Mouse (Mus musculus): Measurements from ENCODE around the gene Dpm3. TPM values are rescaled to one million over a fixed set of nuclear protein-coding genes. Genes with fewer than 3 reads are reported as not detected.

Dpm3 gene
- polyA plus RNA-seq, 1 experiment from 2014 or later: 119 TPM

DNA sequence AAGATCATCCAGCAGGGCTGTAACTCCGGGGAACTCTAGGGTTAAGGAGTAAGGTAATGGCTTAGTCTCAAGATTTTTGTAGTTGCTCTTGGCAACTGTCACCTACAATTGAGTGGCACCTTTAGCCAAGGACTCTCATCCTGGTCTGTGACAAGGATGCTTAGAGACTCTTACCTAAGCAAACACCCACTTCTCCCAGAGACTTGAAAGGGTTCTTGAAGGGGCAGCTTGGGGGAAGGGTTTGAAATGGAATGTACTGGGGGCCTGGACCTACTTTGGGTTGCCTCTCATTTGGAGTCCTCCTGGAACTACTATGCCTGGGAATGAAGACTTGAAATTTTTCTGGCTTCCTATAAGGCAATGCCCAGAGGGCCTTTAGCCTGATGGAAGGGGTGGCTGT is 40.9 kb upstream of the Dpm3 start:
- no peak for TF ChIP-seq CTCF (IDR thresholded peaks at IDR 0.05; ENCODE audit: low read depth)
- no peaks in the 10 kb centered on the region for H3K27me3 ChIP-seq (ENCODE audit: insufficient read depth, low read length)
- DNase-seq: peak; percentile 67
- peak overlapping the region; percentile 36 for H3K4me2 ChIP-seq
- ATAC-seq (ENCODE audit: insufficient read depth): no peak
- no peak overlapping the region for H3K9ac ChIP-seq
- H3K36me3 ChIP-seq (ENCODE audit: insufficient read depth): peaks cover 4% of the 10 kb centered on the region; the same call in 1 of the 2 replicates
- H3K27ac ChIP-seq (ENCODE audit: low read depth): peak overlapping the region; percentile 79; the same call in 1 of the 2 replicates
- no peak overlapping the region for H3K4me3 ChIP-seq (ENCODE audit: low read depth, low read length)
- peaks cover 16% of the 10 kb centered on the region for H3K4me1 ChIP-seq (ENCODE audit: insufficient read depth)
- no peaks in the 10 kb centered on the region for H3K9me3 ChIP-seq (ENCODE audit: low read depth, low read length)
- WGBS: 66% methylated on average over 1 of the region's 1 CpGs

DNA sequence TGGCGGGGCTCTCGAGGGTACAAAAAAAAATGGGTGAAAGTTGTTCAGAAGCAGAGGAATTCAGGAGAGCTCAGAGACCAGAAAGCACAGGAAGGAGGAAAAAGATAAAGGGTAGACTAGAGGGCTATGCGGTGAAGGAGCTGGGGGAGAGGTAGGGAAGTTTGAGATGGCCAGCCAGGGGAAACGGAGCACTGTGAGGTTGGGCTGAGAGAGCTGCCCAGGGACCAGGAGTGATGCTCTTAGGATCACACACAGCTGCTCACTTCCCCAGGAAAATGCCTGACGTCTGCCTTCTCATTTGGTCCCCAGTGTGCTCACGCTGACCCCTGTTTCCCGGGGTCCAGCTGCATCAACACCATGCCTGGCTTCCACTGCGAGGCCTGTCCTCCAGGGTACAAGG is 39.6 kb upstream of the Dpm3 start:
- Histone ChIP-seq H3K4me1 (ENCODE audit: insufficient read depth) (peaks cover 16% of the 10 kb centered on the region), H3K27ac (ENCODE audit: low read depth) (peak overlapping the region; percentile 79)

DNA sequence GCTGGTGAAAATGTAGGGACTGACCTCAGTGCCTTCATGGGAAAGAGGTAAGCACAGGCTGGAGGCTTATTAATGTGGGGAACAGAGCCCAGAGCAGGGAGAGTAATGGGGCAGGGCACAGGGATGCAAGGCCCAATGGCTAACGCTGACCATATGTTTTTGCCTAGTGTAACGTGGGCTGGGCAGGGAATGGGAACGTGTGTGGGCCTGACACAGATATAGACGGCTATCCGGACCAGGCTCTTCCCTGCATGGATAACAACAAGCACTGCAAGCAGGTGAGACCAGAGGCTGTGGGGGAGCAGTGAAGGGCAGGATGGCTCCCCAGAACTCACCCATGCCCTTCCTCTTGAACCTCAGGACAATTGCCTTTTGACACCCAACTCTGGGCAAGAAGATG is 38.0 kb upstream of the Dpm3 start:
- whole genome bisulfite sequencing: 70% methylated on average over 5 of the region's 5 CpGs
- Histone ChIP-seq H3K9ac (no peak overlapping the region), H3K4me1 (ENCODE audit: insufficient read depth) (peaks cover 12% of the 10 kb centered on the region), H3K4me2 (no peak overlapping the region), H3K9me3 (ENCODE audit: low read depth, low read length) (no peaks in the 10 kb centered on the region), H3K4me3 (ENCODE audit: low read depth, low read length) (no peak overlapping the region), H3K36me3 (ENCODE audit: insufficient read depth) (peaks cover 10% of the 10 kb centered on the region; the same call in 1 of the 2 replicates), H3K27me3 (ENCODE audit: insufficient read depth, low read length) (no peaks in the 10 kb centered on the region), H3K27ac (ENCODE audit: low read depth) (no peak overlapping the region)
- ATAC-seq (ENCODE audit: insufficient read depth) (no peak), DNase-seq (no peak)
- no peak for TF ChIP-seq CTCF (IDR thresholded peaks at IDR 0.05; ENCODE audit: low read depth)

More for the DNA sequence above, 39.6 kb upstream of the Dpm3 start:
- Histone ChIP-seq H3K27me3 (ENCODE audit: insufficient read depth, low read length) (no peaks in the 10 kb centered on the region), H3K9ac (no peak overlapping the region), H3K4me2 (peak overlapping the region; percentile 36), H3K36me3 (ENCODE audit: insufficient read depth) (peaks cover 10% of the 10 kb centered on the region; the same call in 1 of the 2 replicates), H3K9me3 (ENCODE audit: low read depth, low read length) (no peaks in the 10 kb centered on the region), H3K4me3 (ENCODE audit: low read depth, low read length) (no peak overlapping the region)
- no peak for TF ChIP-seq CTCF (IDR thresholded peaks at IDR 0.05; ENCODE audit: low read depth)
- 12% methylated on average over 8 of the region's 8 CpGs for WGBS
- ATAC-seq (ENCODE audit: insufficient read depth) (peak; percentile 28; the same call in 1 of the 2 replicates), DNase-seq (peak; percentile 45)

DNA sequence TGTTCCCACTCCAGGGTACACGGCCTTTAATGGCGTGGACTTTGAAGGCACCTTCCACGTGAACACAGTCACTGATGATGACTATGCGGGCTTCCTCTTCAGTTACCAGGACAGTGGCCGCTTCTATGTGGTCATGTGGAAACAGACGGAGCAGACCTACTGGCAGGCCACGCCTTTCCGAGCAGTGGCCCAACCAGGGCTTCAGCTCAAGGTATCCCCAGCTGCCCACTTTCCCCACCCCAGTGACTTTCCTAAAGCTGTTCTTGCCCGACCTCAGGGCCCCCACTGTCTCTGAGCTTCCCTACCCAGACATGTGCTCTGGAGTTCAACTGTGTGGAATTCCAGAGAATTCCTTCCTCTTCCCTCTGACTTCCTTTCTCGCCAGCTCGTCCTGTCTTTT is 34.4 kb upstream of the Dpm3 start:
- Histone ChIP-seq H3K4me3 (ENCODE audit: low read depth, low read length) (no peak overlapping the region), H3K9ac (no peak overlapping the region), H3K36me3 (ENCODE audit: insufficient read depth) (peaks cover 10% of the 10 kb centered on the region; the same call in 1 of the 2 replicates), H3K4me2 (peak overlapping the region; percentile 86), H3K9me3 (ENCODE audit: low read depth, low read length) (no peaks in the 10 kb centered on the region), H3K4me1 (ENCODE audit: insufficient read depth) (peaks cover 12% of the 10 kb centered on the region; the same call in 1 of the 2 replicates), H3K27me3 (ENCODE audit: insufficient read depth, low read length) (no peaks in the 10 kb centered on the region), H3K27ac (ENCODE audit: low read depth) (no peak overlapping the region)
- ATAC-seq (ENCODE audit: insufficient read depth): no peak
- no peak for TF ChIP-seq CTCF (IDR thresholded peaks at IDR 0.05; ENCODE audit: low read depth)
- no peak for DNase-seq
- 72% methylated on average over 11 of the region's 11 CpGs for WGBS

DNA sequence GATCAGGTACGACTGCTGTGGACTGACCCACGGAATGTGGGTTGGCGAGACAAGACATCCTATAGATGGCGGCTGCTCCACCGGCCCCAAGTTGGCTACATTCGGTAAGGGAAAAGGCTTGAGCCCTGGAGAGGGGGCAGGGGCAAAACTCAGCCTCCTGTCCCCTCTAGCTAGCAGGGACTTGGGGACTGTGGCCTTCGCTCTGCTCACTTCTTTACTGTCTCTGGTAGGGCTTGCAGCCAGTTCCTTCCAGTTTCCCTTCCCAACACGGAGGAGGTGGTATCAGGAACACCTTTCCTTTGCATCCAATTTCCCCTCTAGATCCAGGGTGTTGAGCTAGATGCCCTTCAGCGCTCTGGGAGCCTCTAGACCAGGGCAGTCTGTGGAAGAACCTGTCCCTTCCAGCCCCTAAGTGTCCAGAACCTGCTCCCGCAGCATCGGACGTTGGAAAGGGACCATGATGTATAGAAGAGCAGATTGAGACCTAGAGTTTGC is 33.8 kb upstream of the Dpm3 start:
- no peak for DNase-seq
- no peak for TF ChIP-seq CTCF (IDR thresholded peaks at IDR 0.05; ENCODE audit: low read depth)
- no peak for ATAC-seq (ENCODE audit: insufficient read depth)
- Histone ChIP-seq H3K4me2 (peak overlapping the region; percentile 86), H3K27ac (ENCODE audit: low read depth) (peak overlapping the region; percentile 15; the same call in 1 of the 2 replicates), H3K36me3 (ENCODE audit: insufficient read depth) (peaks cover 10% of the 10 kb centered on the region; the same call in 1 of the 2 replicates), H3K27me3 (ENCODE audit: insufficient read depth, low read length) (no peaks in the 10 kb centered on the region), H3K9ac (no peak overlapping the region), H3K9me3 (ENCODE audit: low read depth, low read length) (no peaks in the 10 kb centered on the region), H3K4me1 (ENCODE audit: insufficient read depth) (peaks cover 12% of the 10 kb centered on the region; the same call in 1 of the 2 replicates), H3K4me3 (ENCODE audit: low read depth, low read length) (peak overlapping the region; percentile 45)
- 54% methylated on average over 12 of the region's 12 CpGs for WGBS

DNA sequence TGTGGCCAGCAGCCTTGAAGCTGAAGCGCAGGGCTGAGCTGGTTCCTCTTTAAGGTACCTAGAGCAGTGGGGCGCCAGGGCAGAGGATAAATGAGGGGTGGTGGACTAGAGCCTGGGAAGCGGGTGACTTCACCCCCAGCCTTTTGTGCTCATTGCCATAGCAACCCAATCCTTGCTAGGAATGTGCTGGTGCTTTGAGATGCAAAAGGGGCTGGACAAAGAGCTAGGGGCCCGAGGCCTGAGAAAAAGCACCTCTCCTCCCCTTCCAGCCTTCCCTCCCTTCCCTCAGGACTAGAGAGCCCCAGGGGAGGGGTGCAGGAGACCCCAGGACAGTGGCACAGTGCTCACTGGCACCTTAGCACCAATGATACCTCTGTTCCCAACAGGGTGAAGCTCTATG is 33.2 kb upstream of the Dpm3 start:
- Histone ChIP-seq H3K9me3 (ENCODE audit: low read depth, low read length) (no peaks in the 10 kb centered on the region), H3K36me3 (ENCODE audit: insufficient read depth) (peaks cover 10% of the 10 kb centered on the region; the same call in 1 of the 2 replicates), H3K4me2 (peak overlapping the region; percentile 86), H3K27me3 (ENCODE audit: insufficient read depth, low read length) (no peaks in the 10 kb centered on the region), H3K4me3 (ENCODE audit: low read depth, low read length) (peak overlapping the region; percentile 45), H3K9ac (peak overlapping the region; percentile 48; the same call in 1 of the 2 replicates), H3K27ac (ENCODE audit: low read depth) (peak overlapping the region; percentile 15; the same call in 1 of the 2 replicates), H3K4me1 (ENCODE audit: insufficient read depth) (peaks cover 12% of the 10 kb centered on the region; the same call in 1 of the 2 replicates)
- ATAC-seq (ENCODE audit: insufficient read depth): no peak
- whole genome bisulfite sequencing: 48% methylated on average over 4 of the region's 4 CpGs
- DNase-seq: peak; percentile 60
- no peak for TF ChIP-seq CTCF (IDR thresholded peaks at IDR 0.05; ENCODE audit: low read depth)

DNA sequence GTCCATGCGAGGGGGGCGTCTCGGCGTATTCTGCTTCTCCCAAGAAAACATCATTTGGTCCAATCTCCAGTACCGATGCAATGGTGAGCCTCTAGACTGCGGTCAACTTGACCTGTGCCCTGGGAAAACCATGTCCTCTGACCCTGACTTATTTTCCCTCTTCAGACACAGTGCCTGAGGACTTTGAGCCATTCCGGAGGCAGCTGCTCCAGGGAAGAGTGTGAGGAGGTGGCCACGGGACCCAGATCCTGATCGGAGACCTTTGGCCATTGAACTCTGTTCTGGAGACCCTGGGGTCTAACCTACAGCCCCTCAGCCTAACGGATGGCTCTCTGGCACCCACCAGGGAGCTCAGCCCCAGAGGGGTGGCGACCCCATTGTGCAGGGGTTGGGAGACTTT is 32.8 kb upstream of the Dpm3 start:
- Histone ChIP-seq H3K9me3 (ENCODE audit: low read depth, low read length) (no peaks in the 10 kb centered on the region), H3K36me3 (ENCODE audit: insufficient read depth) (peaks cover 10% of the 10 kb centered on the region; the same call in 1 of the 2 replicates), H3K4me2 (peak overlapping the region; percentile 86), H3K27ac (ENCODE audit: low read depth) (no peak overlapping the region; the same call in 1 of the 2 replicates), H3K4me3 (ENCODE audit: low read depth, low read length) (peak overlapping the region; percentile 45), H3K4me1 (ENCODE audit: insufficient read depth) (peaks cover 12% of the 10 kb centered on the region; the same call in 1 of the 2 replicates), H3K27me3 (ENCODE audit: insufficient read depth, low read length) (no peaks in the 10 kb centered on the region), H3K9ac (peak overlapping the region; percentile 48)
- TF ChIP-seq CTCF (IDR thresholded peaks at IDR 0.05; ENCODE audit: low read depth): no peak
- DNase-seq (no peak), ATAC-seq (ENCODE audit: insufficient read depth) (no peak)
- WGBS: 37% methylated on average over 11 of the region's 11 CpGs

Data from lung, embryonic 14.5 days (tissue).